Mouse (Mus musculus): Measurements from ENCODE around the gene Ccl8. TPM values are rescaled to one million over a fixed set of nuclear protein-coding genes. Genes with fewer than 3 reads are reported as not detected.

Ccl8 gene
- not detected in 2 replicates for total RNA-seq (2014; rRNA removed)
- polyA plus RNA-seq (2015; fragmentation: Nextera tagmentation; extraction: Ambion mirVana) = 0.42 TPM in 1 of 2 replicates, not detected in the other

- DNase-seq (no peak), ATAC-seq (no peak)
- TF ChIP-seq CTCF (IDR thresholded peaks at IDR 0.05; ENCODE audit: low read depth) = no peak
- H3K27me3 ChIP-seq (ENCODE audit: insufficient read depth, low read length) = no peaks in the 10 kb centered on the region
- H3K36me3 ChIP-seq (ENCODE audit: insufficient read depth) = no peaks in the 10 kb centered on the region
- no peak within 1 kb of the TSS for H3K4me3 ChIP-seq (ENCODE audit: low read depth, low read length)
- 78% methylated on average over 3 of the region's 3 CpGs for WGBS
- H3K27ac ChIP-seq (ENCODE audit: low read depth, low read length) = no peak within 1 kb of the TSS
- no peak within 1 kb of the TSS for H3K9ac ChIP-seq
- no peaks in the 10 kb centered on the region for H3K9me3 ChIP-seq (ENCODE audit: low read length)
- no peaks in the 10 kb centered on the region for H3K4me1 ChIP-seq (ENCODE audit: insufficient read depth)
- no peak within 1 kb of the TSS for H3K4me2 ChIP-seq (ENCODE audit: low read depth)
Observed at GRCm38 (mm10) chr11:82114885-82115284, at the start of gene Ccl8. Ccl8 (plus strand) TSS chr11:82115185.

- no peak for ATAC-seq
Observed at GRCm38 (mm10) chr11:82066953-82067571, 47.9 kb upstream of the Ccl8 start.

GRCm38 (mm10) chr11:82071076-82071475 lies 43.9 kb upstream of the Ccl8 start:
- H3K27me3 ChIP-seq (ENCODE audit: insufficient read depth, low read length) = no peaks in the 10 kb centered on the region
- no peak overlapping the region for H3K4me3 ChIP-seq (ENCODE audit: low read depth, low read length)
- no peak overlapping the region for H3K27ac ChIP-seq (ENCODE audit: low read depth, low read length)
- H3K9me3 ChIP-seq (ENCODE audit: low read length) = no peaks in the 10 kb centered on the region
- ATAC-seq (no peak), DNase-seq (no peak)
- H3K9ac ChIP-seq = no peak overlapping the region
- 79% methylated on average over 3 of the region's 3 CpGs for WGBS
- H3K36me3 ChIP-seq (ENCODE audit: insufficient read depth) = no peaks in the 10 kb centered on the region
- H3K4me1 ChIP-seq (ENCODE audit: insufficient read depth) = no peaks in the 10 kb centered on the region
- no peak overlapping the region for H3K4me2 ChIP-seq (ENCODE audit: low read depth)
- no peak for TF ChIP-seq CTCF (IDR thresholded peaks at IDR 0.05; ENCODE audit: low read depth)

More at GRCm38 (mm10) chr11:82066953-82067571, 47.9 kb upstream of the Ccl8 start:
- Histone ChIP-seq H3K4me3 (ENCODE audit: low read depth, low read length) (no peak overlapping the region), H3K4me1 (ENCODE audit: insufficient read depth) (no peaks in the 10 kb centered on the region), H3K36me3 (ENCODE audit: insufficient read depth) (no peaks in the 10 kb centered on the region), H3K4me2 (ENCODE audit: low read depth) (no peak overlapping the region), H3K9me3 (ENCODE audit: low read length) (no peaks in the 10 kb centered on the region), H3K27ac (ENCODE audit: low read depth, low read length) (no peak overlapping the region), H3K9ac (no peak overlapping the region), H3K27me3 (ENCODE audit: insufficient read depth, low read length) (no peaks in the 10 kb centered on the region)
- DNase-seq = no peak
- no peak for TF ChIP-seq CTCF (IDR thresholded peaks at IDR 0.05; ENCODE audit: low read depth)
- 77% methylated on average over 7 of the region's 7 CpGs for WGBS

- Histone ChIP-seq H3K36me3 (ENCODE audit: insufficient read depth) (no peaks in the 10 kb centered on the region), H3K4me2 (ENCODE audit: low read depth) (no peak overlapping the region), H3K4me1 (ENCODE audit: insufficient read depth) (no peaks in the 10 kb centered on the region), H3K9ac (no peak overlapping the region), H3K9me3 (ENCODE audit: low read length) (no peaks in the 10 kb centered on the region), H3K4me3 (ENCODE audit: low read depth, low read length) (no peak overlapping the region), H3K27me3 (ENCODE audit: insufficient read depth, low read length) (no peaks in the 10 kb centered on the region), H3K27ac (ENCODE audit: low read depth, low read length) (no peak overlapping the region)
- ATAC-seq (no peak), DNase-seq (no peak)
- WGBS = 88% methylated on average over 1 of the region's 1 CpGs
- peak; percentile 5; the same call in 1 of the 2 replicates for TF ChIP-seq CTCF (IDR thresholded peaks at IDR 0.05; ENCODE audit: low read depth)
Observed at GRCm38 (mm10) chr11:82072374-82072773, 42.6 kb upstream of the Ccl8 start.

GRCm38 (mm10) chr11:82072984-82073383 lies 42.0 kb upstream of the Ccl8 start:
- no peaks in the 10 kb centered on the region for H3K36me3 ChIP-seq (ENCODE audit: insufficient read depth)
- H3K4me1 ChIP-seq (ENCODE audit: insufficient read depth) = no peaks in the 10 kb centered on the region
- no peak for ATAC-seq
- no peak overlapping the region for H3K4me2 ChIP-seq (ENCODE audit: low read depth)
- no peak overlapping the region for H3K9ac ChIP-seq
- H3K27me3 ChIP-seq (ENCODE audit: insufficient read depth, low read length) = no peaks in the 10 kb centered on the region
- H3K27ac ChIP-seq (ENCODE audit: low read depth, low read length) = no peak overlapping the region
- DNase-seq = no peak
- TF ChIP-seq CTCF (IDR thresholded peaks at IDR 0.05; ENCODE audit: low read depth) = no peak
- no peak overlapping the region for H3K4me3 ChIP-seq (ENCODE audit: low read depth, low read length)
- H3K9me3 ChIP-seq (ENCODE audit: low read length) = no peaks in the 10 kb centered on the region
- WGBS = 84% methylated on average over 3 of the region's 3 CpGs

- Histone ChIP-seq H3K9me3 (ENCODE audit: low read length) (no peaks in the 10 kb centered on the region), H3K9ac (no peak overlapping the region), H3K4me2 (ENCODE audit: low read depth) (no peak overlapping the region), H3K27ac (ENCODE audit: low read depth, low read length) (no peak overlapping the region), H3K4me1 (ENCODE audit: insufficient read depth) (no peaks in the 10 kb centered on the region), H3K4me3 (ENCODE audit: low read depth, low read length) (no peak overlapping the region), H3K36me3 (ENCODE audit: insufficient read depth) (no peaks in the 10 kb centered on the region), H3K27me3 (ENCODE audit: insufficient read depth, low read length) (no peaks in the 10 kb centered on the region)
- DNase-seq (no peak), ATAC-seq (no peak)
- 77% methylated on average over 3 of the region's 3 CpGs for WGBS
- no peak for TF ChIP-seq CTCF (IDR thresholded peaks at IDR 0.05; ENCODE audit: low read depth)
Observed at GRCm38 (mm10) chr11:82073686-82074085, 41.3 kb upstream of the Ccl8 start.

GRCm38 (mm10) chr11:82077031-82077430 lies 38.0 kb upstream of the Ccl8 start:
- no peak for ATAC-seq
- TF ChIP-seq CTCF (IDR thresholded peaks at IDR 0.05; ENCODE audit: low read depth) = no peak
- WGBS = 70% methylated on average over 3 of the region's 3 CpGs
- no peak for DNase-seq
- Histone ChIP-seq H3K27ac (ENCODE audit: low read depth, low read length) (no peak overlapping the region), H3K27me3 (ENCODE audit: insufficient read depth, low read length) (no peaks in the 10 kb centered on the region), H3K36me3 (ENCODE audit: insufficient read depth) (no peaks in the 10 kb centered on the region), H3K9me3 (ENCODE audit: low read length) (no peaks in the 10 kb centered on the region), H3K9ac (no peak overlapping the region), H3K4me2 (ENCODE audit: low read depth) (no peak overlapping the region), H3K4me1 (ENCODE audit: insufficient read depth) (no peaks in the 10 kb centered on the region), H3K4me3 (ENCODE audit: low read depth, low read length) (no peak overlapping the region)

Data from forebrain, postnatal 0 days (tissue).